Mouse (Mus musculus) liver, adult (tissue): Measurements from ENCODE around the gene Grhpr.

Source experiments
- GATA4 ChIP-seq: IDR thresholded peaks from 2 replicates; pipeline ENCODE4 v1.6.1; 2014; ENCODE audit warnings: mild to moderate bottlenecking, low read length; ENCODE audit not compliant: insufficient replicate concordance

The Grhpr gene

DNA sequence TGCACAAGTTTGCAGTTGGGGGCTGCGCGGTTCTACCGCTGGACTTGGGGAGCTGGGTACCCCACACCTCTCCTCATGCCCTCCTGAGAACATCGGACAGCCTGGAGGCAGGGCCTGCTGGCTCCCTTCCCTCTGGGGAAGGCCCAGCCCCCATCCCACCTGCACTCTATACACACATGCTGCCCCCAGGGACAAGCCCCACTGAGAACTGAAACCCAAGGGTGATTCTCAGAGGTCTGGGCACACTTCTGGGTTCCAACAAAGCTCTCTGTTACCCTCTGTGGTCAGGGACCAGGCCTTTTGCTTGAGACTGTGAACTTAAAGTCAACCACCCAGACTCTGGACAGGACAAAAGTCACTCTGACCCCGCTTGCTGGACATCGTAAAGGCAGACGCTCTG is 11.1 kb upstream of the Grhpr start:
- TF ChIP-seq GATA4 = no peak

DNA sequence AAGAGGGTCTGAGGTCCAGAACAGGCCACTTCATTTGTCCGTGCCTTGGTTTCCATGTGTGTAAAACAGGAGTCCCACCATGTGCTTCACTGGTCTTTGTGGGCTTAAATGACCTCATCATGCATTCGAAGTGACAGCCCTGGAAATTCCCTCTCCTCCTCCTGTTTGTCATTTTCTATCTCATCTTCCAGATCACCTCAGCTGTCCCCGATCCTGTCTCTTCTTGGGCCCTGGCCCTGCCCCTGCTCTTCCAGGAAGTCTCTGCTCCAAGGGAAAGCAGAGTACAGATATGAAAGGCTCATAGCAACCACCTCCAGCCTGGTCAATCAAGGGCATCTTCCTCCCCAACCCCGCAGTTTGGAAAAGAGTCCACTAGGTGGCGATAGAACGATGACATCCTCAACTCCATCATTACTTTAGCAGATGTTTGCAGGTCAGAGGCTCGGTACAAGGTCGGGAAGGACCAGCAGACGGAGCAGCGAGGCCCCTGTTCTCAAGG is 10.5 kb upstream of the Grhpr start:
- no peak for TF ChIP-seq GATA4

DNA sequence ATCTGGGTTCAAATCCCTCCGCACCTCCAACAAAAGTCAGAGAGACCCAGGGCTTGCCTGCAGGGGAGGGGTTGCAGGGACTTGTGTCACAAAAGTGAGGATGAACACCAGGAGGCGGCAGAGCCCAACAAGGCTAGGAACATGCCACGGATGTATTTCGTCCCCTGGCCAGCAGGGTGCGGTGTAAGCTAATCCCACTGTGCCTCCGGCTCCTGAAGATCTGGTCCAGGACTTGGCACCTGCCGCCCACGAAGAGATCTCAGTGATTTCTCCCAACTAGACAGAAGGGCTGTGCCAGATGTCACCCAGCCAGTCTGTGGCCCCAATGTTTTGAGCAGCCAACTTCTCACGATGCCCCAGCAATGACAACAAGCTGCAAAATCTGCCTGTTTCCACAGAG is 7.7 kb upstream of the Grhpr start:
- TF ChIP-seq GATA4 = no peak

DNA sequence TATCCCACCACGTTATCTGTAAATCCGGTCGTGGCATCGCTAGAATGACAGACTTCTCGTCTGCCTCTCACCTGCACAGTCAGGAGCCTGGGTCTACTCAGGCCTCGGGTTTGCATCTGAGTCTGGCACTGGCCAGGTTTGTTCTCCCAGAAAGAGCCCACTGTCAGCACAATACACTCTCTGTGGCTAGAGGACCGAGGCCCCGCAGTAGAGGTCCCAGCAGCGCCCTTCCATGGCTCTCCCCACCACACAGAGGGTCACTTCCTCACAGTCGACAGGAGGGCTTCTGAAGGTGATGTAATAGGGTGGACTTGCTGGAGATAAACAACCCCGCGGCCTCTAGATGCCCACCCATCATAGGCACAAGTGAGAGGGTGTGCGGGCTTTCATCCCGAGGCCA is 7.3 kb upstream of the Grhpr start:
- no peak for TF ChIP-seq GATA4

DNA sequence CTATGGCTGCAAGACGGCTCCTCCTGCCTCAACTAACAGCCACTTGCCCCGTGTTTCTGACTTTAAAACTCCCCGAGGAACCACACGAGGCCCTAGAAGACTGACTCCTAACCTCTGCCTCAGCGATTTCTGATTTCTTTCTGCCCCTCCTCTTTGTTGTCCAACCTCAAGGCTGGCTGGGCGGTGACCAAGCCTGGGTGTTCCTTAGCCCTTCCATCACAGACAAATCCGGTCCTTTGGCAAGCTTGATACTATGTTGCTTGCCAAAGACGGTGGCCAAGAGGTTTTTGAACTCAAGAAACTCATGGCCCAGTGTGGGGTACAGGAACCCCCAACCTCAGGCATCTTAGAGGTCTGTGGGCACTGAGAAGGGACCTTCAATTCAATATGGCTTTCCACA is 6.9 kb upstream of the Grhpr start:
- TF ChIP-seq GATA4 = no peak

DNA sequence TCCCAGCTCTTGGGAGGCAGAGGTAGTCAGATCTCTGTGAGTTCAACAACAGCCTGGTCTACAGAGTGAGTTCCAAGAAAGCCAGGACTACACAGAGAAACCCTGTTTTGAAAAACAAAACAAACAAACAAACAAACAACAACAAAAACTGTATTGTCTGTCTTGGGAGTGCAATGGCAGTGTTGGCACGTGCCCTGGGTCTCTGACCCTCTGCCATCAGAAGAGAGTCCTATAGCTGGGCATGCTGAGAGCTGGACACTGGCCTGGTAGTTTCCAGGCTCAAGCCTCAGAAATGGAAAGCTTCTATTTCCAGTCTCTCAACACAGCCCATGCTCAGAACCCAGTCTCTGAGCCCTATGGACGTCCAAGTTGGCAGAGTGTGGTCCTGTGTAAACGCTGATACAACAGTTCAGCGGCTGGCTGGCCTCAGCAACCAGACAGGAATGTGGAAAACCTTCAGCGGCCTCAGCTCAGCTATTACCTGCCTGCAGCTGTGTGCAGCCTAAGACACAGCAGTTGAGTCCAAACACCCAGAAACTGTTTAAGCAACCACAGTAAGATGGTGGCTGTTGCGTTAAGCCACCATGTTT is 5.1 kb upstream of the Grhpr start:
- TF ChIP-seq GATA4 = no peak

DNA sequence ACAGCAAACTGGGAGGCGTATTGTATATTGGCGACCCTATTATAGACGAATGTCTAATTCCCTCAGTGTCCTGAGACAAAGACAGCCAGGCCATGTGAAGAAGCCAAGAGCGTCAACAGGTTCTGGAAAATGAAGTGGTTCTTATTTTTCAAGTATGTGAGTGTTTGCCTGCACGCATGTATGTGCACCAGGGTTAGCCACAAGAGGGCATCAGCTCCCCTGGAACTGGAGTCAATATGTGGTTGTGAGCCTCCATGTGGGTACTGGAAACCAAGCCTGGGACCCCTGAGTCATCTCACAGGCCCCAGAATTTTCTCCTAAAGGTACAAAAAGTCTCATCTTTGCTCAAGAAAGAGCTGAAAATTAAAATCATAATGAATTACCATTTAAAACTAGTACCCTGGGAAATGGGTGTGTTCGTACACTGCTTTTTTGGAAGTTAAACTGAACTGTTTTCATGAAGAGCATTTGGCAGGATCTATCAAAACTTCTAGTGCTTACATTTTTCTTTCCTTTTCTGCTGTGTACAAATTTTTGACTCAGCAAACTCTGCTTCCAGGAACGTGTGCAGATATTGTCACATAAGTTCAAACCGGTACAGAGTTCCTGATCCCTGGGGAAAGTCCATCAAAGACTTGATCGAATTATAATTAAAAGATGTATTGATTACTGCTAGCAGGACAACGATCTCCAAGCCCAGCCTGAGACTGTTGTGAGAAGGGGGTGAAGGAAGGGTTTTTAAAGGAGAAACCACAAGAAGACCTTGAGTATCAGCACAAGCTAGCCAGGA is 4.1 kb upstream of the Grhpr start:
- no peak for TF ChIP-seq GATA4

DNA sequence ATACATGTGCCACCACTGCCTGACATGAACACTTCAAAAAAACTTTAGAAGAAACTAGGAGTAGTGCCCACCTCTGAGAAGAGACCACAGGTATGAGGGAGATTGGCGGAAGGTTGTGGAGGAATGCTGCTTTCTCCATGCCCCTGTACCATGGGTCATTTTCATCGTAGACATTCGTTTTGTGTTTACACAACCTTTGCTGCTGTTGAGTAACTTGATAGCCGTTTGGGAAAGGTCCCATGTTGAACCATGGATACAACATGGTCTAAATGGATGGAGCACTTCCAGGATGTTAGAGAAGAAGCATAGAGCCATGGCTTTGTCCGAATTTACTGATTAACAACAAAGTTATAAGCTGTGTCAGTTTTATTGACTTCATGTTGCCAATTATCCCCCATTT is 3.0 kb upstream of the Grhpr start:
- no peak for TF ChIP-seq GATA4

DNA sequence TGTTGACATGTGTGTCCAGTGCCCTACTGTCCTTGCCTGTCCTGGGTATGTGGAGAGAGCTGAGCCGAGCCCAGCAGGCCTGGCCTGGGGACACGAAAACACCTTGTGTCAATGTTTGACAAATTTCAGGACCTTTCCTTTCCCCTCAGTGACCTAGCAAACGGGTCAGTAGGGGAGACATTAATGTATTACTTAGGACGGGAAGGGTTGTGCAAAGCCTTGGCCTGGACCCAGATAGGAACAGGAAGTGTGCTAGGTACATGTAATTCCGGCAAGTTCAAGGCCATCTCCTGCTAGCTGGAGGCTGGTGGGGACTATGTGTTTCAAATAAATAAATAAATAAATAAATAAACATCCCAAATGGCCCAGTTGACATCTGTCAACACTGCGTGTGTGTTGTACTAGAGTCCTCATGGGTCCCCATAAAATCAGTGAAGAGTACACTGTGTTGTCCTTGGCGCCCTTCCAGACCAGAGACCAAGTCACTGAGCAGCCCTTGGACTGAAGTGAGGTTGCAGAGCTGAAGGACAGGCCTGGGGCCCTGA is 1.3 kb upstream of the Grhpr start:
- TF ChIP-seq GATA4 = no peak

DNA sequence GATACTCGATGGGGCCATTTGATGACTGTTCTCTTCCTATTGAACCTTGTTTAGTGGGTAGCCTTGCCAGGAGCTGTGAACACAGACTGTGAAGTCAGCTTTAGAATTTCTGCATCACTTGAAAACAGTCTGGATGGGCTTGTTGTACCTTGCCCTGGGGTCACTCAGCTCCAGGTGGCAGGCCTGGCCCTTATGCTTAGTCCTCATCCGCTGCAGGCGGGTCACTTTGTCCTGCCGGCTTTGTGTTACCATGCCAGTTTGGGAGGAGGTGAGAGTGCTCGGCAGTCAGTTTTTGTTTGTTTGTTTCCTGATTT is 736 bp downstream of the Grhpr start:
- TF ChIP-seq GATA4 = no peak

DNA sequence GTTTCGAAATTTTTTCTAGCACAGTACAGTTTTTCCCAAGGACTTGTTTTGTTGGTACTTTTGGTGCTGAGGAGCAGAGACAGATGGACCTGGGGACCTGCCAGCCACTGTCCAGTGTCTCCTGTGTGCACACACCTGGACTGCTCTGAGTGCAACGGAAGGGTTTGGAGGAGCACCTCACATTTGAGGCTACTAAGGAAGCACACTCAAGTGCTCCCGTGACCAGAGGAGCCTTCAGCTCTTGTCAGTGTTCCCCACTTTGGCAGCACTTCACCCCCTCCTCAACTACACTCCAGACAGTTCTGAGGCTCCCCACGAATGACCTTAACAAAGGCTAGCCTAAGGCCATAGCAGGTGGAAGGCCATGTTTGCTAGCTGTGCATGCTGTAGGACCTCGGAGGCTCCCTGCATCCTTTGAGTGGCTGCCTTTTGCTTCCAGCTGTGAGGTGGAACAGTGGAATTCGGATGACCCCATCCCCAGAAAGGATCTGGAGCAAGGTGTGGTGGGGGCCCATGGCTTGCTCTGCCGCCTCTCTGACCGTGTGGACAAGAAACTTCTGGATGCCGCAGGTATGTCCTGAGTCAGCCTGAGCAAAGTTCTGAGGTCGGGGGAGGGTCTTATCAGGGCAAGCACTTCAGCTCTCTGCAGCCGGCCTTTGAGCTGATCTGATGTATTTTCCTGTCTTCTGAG is 1.4 kb downstream of the Grhpr start:
- TF ChIP-seq GATA4 = no peak

DNA sequence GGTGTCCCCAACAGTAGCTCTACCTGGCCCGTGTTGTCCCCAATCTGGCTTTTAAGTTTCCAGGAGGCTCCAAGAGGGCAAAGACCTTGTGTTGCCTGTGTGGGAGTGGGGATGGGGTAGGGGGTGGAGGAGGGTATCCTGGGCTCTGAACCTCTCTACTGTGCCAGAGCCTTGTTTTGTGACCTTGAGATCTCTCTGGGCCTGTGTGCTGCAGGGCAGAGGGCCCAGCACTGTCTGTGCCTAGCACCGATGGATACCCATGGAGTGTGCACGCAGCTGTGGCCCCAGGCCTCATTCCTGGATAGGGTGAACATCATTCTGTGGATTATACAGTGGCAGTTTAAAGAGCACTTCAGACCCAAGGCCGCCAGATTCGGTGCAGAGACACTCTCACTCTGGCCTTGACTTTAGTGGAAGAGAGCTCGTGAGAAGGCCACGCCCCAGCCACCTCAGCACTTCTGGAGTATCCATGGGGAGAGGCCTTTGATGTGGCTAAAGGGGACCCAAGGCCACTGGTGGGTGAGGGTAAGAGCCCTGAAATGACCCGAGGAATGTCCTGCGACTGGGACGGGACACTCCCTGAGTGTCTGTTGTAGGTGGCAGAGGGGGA is 2.0 kb downstream of the Grhpr start:
- TF ChIP-seq GATA4 = no peak

DNA sequence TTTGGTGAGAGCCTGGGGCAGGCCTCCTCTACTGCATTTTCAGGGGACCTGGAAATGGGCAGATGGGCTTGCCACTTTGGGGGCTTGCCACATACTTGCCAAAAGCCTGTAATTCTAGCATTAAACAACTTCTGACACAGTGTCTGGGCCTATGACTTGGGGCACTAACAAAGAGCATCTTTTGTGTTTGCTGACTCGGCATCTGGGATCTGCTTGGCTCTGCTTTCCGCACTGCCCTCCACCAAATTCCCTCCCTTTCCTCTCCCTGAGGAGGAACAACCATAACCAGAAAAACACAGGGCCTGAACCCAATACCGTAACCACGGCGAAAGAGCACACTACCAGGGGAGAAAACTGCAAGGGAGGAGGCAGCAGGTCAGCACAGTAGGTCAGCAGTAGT is 9.4 kb downstream of the Grhpr start:
- TF ChIP-seq GATA4 = no peak

DNA sequence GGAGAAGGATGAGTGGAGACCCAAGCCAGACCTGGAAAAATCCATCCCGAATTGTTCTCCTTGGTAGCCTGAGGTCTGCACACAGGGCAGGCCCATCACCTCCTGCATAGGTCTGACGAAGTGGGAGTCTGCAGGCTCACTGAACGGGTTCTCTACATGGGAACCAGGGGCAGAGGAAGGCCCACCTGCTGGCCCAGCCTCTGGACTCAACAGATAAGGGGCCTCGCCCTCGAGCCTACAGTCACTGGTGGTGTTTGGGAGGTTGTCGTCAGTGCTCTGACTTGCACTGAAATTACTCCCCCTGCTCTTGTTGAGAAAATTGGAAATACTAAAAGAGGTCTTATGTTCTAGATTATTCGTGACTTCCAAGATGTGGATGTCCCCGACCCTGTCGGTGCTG is 12.7 kb downstream of the Grhpr start:
- no peak for TF ChIP-seq GATA4

DNA sequence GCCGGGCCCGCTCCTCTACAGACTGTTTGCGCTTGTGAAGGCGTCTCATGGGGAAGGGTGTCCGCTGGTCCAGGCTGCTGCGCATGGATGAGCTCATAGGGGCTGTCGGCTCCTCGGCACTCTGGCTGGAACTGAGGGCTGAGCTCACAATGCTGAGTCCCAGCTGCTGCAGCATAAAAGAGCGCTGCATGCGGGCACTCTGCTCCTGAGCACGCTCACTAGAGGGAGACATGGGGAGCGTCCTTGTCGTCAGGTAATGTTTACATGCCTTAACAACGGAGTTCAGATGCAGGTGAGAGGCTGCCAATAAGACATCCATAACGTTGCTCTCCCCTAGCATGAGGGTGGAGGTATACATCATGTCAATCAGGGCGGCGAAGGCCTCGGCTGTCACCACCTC is 13.6 kb downstream of the Grhpr start:
- no peak for TF ChIP-seq GATA4

DNA sequence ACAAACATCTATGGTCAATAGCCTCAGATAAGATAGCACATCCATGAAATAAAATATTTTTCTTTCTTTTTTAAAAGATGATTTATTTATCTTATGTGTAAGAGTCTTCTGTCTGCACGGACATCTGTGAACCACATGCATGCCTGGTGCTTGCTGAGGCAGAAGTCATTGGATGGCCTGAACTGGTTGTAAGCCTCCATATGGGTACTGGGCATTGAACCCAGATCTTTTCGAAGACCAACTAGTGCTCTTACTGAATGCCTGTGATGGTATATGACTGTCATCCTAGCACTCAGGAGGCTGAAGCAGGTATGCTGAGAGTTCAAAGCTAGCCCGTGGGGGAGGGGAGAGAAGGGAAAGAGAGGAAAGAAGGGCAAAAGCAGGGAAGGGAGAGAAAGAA is 16.9 kb downstream of the Grhpr start:
- no peak for TF ChIP-seq GATA4
